Mouse (Mus musculus) heart, postnatal 14 days (tissue): ENCODE measurements around the gene Madcam1. TPM values are rescaled to one million over a fixed set of nuclear protein-coding genes. Genes with fewer than 3 reads are reported as not detected.

Experiments
- DNase-seq, 2 experiments: peaks; one replicate each; pipeline ENCODE4 v3.0.0; 2021 to 2022
- intact Hi-C: fragments of 180-260 bp; cut with DNase I; formaldehyde crosslinking; loops from one replicate; pipeline ENCODE4 v1.15.1; 2025
- long read RNA-seq, 2 experiments: library from polyadenylated mRNA; stranded (forward); transcript quantifications; one replicate each; pipeline ENCODE4 v2.0.0; 2021
- total RNA-seq, 2 experiments: library from RNA; stranded (reverse); gene quantifications; 2 replicates each; pipeline ENCODE4 v1.2.3; 2021

Gene Madcam1
- under 1 TPM in 1 of 2 experiments, not detected in 1; 0.37 TPM for total RNA-seq
- long read RNA-seq, experiment 1: 0 reads
- long read RNA-seq, experiment 2: 0 reads

- peak; percentile 71 to 79 for DNase-seq
- intact Hi-C loops: no loop called here
These were observed at the start of gene Madcam1 for GRCm38 (mm10) chr10:79664131-79664665. Gene Madcam1, plus strand, starts transcription at chr10:79664559.

- intact Hi-C loops: no loop called here
- DNase-seq: no peak
These were observed 48.5 kb upstream of the Madcam1 start for GRCm38 (mm10) chr10:79615860-79616259.

- no peak for DNase-seq
- intact Hi-C loops: no loop called here
These were observed 48.0 kb upstream of the Madcam1 start for GRCm38 (mm10) chr10:79616376-79616775.

GRCm38 (mm10) chr10:79623950-79624349 lies 40.4 kb upstream of the Madcam1 start:
- peak; percentile 37 to 59 for DNase-seq
- intact Hi-C loops: no loop called here

- intact Hi-C loops: no loop called here
- DNase-seq: no peak
These were observed 39.0 kb upstream of the Madcam1 start for GRCm38 (mm10) chr10:79625398-79625797.

- DNase-seq: no peak
- intact Hi-C loops: no loop called here
These were observed 38.2 kb upstream of the Madcam1 start for GRCm38 (mm10) chr10:79626156-79626555.

- DNase-seq: no peak
- intact Hi-C loops: no loop called here
These were observed 36.0 kb upstream of the Madcam1 start for GRCm38 (mm10) chr10:79628377-79628776.

- intact Hi-C loops: no loop called here
These were observed 32.9 kb upstream of the Madcam1 start for GRCm38 (mm10) chr10:79631432-79631831.

GRCm38 (mm10) chr10:79633006-79633777 lies 31.2 kb upstream of the Madcam1 start:
- intact Hi-C loops: no loop called here
- no peak for DNase-seq

More at GRCm38 (mm10) chr10:79631432-79631831, 32.9 kb upstream of the Madcam1 start:
- DNase-seq: no peak

GRCm38 (mm10) chr10:79636287-79636686 lies 28.1 kb upstream of the Madcam1 start:
- intact Hi-C loops: no loop called here
- DNase-seq: no peak

GRCm38 (mm10) chr10:79637128-79638110 lies 26.9 kb upstream of the Madcam1 start, which contains the start of gene Shc2:
Gene Shc2, minus strand, starts transcription at chr10:79637918.
- peak; percentile 42 to 53 for DNase-seq
- intact Hi-C loops: no loop called here

GRCm38 (mm10) chr10:79638486-79639204 lies 25.7 kb upstream of the Madcam1 start:
- peak; percentile 48 to 60 for DNase-seq
- intact Hi-C loops: no loop called here

GRCm38 (mm10) chr10:79645711-79646110 lies 18.6 kb upstream of the Madcam1 start, which contains the start of gene Odf3l2:
Gene Odf3l2, minus strand, starts transcription at chr10:79645738.
- intact Hi-C loops: no loop called here
- DNase-seq: no peak

GRCm38 (mm10) chr10:79649070-79649751 lies 15.1 kb upstream of the Madcam1 start:
- intact Hi-C loops: loop anchor here (1.0 kb wide), 1 partner anchor 54 kb away; no protein-coding TSS in a partner anchor
- DNase-seq: peak; percentile 75 to 86

GRCm38 (mm10) chr10:79652789-79653188 lies 11.6 kb upstream of the Madcam1 start:
- intact Hi-C loops: no loop called here

GRCm38 (mm10) chr10:79654946-79655395 lies 9.4 kb upstream of the Madcam1 start:
- intact Hi-C loops: no loop called here
- no peak for DNase-seq

More at GRCm38 (mm10) chr10:79652789-79653188, 11.6 kb upstream of the Madcam1 start:
- DNase-seq: peak in 1 of 2 experiments; percentile 30

GRCm38 (mm10) chr10:79658829-79659228 lies 5.5 kb upstream of the Madcam1 start:
- intact Hi-C loops: no loop called here
- no peak for DNase-seq

- intact Hi-C loops: no loop called here
- DNase-seq: no peak
These were observed 4.1 kb upstream of the Madcam1 start for GRCm38 (mm10) chr10:79660298-79660697.

- intact Hi-C loops: no loop called here
- no peak for DNase-seq
These were observed 2.5 kb upstream of the Madcam1 start for GRCm38 (mm10) chr10:79661861-79662260.
